Mouse (Mus musculus) E14TG2a.4 (cell line): ENCODE measurements around the gene Pde4d.

Experiments used
- CTCF ChIP-seq: conservative IDR thresholded peaks from 2 replicates; pipeline ENCODE4 v1.5.1; 2014; ENCODE audit warnings: low read length
- NANOG ChIP-seq: IDR thresholded peaks from 2 replicates; pipeline ENCODE4 v1.6.1; 2014; ENCODE audit warnings: borderline replicate concordance, low read length, mixed read lengths
- POU5F1 ChIP-seq: IDR thresholded peaks from 2 replicates; pipeline ENCODE4 v1.6.1; 2014; ENCODE audit warnings: low read length, borderline replicate concordance

DNA sequence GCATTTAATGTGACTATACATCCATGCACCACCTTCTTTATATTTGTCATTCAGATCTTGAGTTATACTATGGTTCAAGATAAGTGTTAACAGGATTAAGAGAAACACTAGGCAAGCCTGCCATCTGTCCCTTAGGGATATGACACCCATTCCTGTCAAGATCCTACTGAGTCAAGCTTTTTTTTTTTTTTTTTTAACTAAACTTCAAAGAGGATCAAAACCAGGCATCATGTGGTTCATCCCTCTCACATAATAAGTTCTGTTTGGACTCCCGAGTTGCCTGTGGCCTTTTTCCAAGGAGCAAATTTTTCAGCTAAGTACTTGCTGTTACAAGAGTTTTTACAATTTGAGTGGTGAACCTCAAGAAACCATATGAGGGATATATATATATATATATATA, 1414.1 kb downstream of the Pde4d start:
- TF ChIP-seq CTCF (no peak), NANOG (no peak), POU5F1 (no peak)
